Mouse (Mus musculus): ENCODE results near the gene Vgll4.

Vgll4 gene

DNA sequence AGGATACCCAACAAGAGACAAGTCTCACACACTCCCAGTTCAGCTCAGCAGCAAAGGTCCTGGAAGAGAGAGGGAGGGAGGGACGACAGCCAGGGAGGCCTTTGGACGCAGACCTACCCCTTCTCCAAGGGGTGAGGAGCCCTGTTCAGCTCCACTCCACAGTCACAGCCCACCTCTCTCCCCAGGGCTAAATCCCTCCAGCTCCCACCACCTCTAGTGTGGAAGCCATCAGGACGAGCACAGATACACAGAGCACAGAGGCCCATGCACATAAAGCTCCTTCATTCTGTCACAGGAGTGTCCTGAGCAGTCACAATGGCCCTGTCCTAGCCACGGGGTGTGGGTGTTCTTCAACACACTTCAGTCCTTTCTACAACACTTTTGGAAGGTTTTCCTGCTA, 93.8 kb downstream of the Vgll4 start:
- no peak for DNase-seq (ENCODE audit: extremely low spot score, low read depth, low spot score)

DNA sequence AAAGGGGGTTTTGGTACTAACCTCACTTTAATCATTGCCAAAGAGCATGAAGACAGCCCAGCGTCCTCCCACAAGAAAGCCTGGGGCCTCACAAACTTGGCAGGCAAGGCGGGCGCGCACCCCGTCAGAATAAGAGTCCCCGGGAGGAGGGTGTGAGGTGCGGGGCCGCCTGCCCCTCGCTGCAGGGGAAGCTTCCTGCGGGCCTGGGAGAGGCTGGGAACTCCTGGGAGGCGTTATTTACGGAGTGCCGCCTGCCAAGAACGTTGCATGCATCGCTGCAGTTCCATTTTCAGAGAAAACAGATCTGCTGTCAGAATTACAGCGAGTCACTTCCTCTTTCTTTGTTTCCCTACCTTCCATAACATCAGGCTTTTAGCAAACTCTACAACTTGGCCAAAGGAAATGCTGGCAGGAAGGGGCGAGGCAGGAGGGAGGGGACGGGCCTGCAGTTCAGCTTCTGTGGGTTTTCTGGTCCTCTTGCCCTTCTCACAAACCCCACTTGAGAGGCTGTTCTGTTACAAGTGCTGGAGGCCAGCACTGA, 94.7 kb downstream of the Vgll4 start:
- peak; percentile 54 for DNase-seq (ENCODE audit: extremely low spot score, low read depth, low spot score)

DNA sequence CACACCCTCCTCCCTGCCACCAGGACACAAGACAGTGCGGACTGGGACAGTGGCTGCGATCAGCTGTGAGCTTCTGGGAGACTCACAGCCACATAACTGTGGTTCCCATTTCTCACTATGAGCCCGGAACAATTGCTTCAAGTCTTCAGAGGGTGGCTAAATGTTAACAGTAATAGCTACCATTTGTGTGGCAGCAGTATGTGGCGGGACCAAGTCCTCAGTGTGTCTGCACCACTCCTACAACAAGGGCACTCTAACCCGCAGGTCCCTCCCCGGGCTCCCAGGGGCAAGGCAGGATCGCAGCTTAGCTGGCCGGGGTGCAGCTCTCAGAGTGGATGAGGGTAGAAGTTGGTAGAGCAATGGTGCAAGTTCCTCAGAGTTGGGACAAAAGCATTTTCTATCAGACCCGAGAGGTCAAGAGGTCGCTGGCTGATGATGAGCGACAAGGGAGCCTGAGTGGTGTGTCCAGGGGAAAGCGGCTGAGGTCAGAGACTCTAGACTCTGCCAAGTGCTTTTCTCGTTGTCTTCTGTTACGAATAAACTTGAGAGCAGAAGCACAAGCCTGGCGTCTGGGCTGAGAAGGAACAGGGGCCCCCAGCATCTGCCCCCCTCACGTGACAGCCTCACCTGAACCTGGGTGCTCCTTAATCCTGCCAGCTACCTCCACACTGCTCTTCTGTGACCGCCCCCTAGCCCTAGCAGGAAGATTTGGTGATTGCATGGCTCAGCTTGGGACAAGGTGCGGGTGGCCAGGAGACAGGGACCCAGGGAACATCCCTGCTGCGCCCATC, 95.5 kb downstream of the Vgll4 start:
- no peak for DNase-seq (ENCODE audit: extremely low spot score, low read depth, low spot score)

DNA sequence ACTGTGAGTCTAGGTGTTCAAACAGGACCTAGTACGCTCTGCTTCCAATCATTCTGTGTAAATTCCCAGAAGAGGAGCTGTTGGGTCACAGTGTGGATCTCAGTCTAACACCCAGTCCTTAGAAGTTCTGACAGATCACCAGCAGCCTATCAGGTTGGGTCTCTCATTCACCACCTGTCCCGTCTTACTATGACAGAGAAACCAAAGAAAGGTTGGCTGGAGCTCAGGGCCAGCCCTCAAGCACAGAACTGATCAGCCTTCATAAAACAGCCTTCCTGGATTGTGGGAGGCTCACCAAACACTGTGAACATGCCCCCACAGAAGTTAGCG, 96.0 kb downstream of the Vgll4 start:
- DNase-seq (ENCODE audit: extremely low spot score, low read depth, low spot score): no peak

DNA sequence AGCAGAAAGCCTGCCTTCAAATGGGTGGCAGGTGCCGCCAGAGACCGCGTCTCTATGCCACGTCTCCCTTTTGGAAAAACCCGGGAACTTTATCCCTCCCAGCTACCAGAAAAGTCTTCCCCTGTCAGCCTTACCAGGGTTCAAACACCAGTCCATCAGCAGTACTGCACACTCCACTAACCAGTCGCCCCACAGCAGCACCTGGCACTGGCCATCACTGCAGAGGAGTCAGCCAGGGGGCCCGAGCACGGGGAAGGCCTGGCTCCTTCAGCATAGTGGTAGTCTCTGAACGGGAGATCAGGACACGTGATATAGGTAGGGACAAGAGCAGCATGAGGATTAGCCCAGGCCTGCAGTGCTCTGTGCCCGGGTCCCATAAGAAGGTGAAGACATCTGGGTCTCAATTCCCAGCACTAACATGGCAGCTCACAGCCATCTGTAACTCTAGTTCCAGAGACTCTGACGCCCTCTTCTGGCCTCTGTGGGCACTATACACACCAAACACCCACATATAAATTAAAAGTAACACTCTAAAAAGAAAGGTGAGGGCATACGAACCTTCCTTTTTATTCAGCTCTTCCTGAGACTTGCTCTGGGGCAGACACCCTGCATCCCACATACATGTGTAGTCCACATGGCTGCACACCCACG, 98.7 kb downstream of the Vgll4 start:
- DNase-seq (ENCODE audit: extremely low spot score, low read depth, low spot score): no peak

DNA sequence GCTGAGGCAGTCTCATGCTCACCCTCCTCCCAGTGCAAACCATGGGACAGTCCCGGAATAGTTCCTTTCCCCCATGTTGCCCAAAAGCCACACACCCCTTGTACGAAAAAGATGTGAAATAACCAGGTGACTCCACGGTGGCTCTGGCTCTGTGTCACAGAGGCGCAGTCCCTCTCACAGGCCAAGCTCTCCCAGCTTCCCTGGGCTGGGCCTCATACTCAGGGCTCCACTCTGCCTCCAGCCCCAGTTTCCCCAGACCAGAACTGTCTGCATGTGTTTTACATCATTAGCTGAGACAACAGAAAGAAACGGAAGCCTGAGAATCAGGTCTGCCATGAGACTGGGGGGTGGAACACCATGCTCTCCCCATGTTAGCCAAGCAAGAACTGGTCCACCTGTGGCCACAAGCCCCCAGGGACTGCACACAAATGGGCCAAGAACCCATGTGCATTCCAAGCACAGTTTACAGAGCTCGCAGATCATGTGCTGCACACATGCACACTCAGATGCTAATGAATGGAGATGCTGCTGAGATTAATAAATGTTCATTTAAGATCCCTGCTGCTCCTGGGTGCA, 100.2 kb downstream of the Vgll4 start:
- DNase-seq (ENCODE audit: extremely low spot score, low read depth, low spot score): no peak

DNA sequence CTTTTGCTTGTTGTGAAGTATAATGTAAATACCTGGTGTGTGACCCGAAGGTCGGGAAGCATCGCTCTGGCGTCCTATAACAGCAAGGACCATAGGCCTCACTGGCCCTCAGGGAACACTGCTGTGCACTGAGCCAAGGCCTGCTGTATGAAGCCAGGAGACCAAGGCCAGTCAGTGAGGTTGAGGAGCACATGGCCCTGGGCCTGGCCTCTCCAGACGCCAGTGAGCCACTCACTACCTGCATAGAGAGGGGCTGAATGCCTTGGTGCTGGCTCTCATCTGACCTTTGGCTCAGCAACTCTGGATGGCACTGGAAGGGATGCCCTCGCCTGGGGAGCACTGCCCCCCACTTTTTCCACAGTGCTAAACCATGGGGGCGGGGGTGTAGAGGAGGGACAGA, 101.1 kb downstream of the Vgll4 start:
- no peak for DNase-seq (ENCODE audit: extremely low spot score, low read depth, low spot score)

DNA sequence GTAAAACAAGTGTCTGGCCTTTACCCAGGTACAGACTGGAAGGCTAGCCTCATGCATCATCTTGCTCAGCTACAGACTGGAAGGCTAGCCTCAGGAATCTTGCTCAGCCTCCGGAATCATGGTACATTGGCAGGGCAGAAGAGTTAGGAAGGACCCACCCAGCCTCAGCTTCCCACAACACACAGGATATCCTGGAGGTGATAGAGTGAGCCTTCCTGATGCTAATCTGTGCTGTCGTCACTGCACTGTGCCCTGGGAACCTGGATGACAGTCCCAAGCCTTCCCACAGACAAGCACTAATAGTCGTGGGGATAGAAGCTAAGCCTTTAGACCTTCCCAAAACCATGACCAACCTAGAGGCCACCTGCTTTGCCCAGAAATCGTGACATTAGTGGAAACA, 103.2 kb downstream of the Vgll4 start:
- DNase-seq (ENCODE audit: extremely low spot score, low read depth, low spot score): no peak

DNA sequence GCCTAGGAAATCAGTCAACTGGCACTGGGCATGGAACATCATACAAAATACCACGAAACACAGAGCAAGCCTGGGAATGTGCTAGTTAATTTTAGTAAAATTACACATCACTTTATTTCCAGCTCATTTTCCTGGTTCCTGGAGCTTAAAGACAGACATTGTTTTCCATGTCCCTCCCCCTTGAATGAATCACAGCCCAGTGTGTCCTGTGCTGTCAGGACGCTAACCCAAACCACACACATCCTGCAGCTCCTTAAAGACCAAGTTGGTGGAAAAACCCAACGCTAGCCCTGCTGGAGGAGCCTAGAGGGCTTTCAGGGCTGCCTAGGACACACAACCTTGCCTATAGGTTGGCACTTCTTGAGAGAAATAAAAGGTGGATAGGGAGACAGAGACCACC, 103.7 kb downstream of the Vgll4 start:
- DNase-seq (ENCODE audit: extremely low spot score, low read depth, low spot score): no peak

DNA sequence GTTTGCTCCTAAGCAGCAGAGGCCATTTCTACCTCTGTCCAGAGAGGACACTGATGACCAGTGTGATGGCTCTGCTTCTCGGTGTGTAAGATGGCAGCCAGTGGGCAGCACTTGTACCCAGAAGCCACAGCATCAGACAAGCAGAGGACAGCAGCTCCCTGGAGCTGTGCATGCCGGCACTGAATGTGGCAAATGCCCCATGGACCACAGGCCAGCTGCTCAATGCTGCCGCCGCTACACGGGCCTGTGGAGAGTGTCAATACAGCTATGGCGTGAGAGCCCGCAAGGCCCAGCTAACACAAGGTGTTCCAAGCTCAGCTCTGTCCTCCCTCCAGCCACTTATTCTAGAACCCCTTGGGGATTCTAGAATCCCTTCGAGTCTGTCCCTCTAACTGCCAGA, 105.4 kb downstream of the Vgll4 start:
- no peak for DNase-seq (ENCODE audit: extremely low spot score, low read depth, low spot score)

DNA sequence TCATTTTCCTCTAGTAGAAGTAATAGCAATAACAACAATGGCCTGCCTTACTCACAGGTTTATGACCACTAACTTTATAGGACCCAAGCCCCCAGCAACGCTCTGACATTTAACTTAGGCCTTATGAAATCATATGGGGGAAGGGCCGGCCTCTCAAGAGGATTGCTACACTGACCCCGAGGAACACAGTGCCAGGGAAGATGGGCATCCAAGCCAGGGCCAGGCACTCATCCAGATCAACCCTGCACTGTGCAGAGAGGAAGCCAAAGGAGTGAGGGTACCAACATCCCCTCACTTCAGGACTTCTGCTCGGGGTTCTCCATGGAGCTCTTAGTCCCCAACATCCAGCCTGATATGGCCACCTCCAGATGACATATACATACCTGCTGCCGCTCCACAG, 106.3 kb downstream of the Vgll4 start:
- DNase-seq (ENCODE audit: extremely low spot score, low read depth, low spot score): no peak

DNA sequence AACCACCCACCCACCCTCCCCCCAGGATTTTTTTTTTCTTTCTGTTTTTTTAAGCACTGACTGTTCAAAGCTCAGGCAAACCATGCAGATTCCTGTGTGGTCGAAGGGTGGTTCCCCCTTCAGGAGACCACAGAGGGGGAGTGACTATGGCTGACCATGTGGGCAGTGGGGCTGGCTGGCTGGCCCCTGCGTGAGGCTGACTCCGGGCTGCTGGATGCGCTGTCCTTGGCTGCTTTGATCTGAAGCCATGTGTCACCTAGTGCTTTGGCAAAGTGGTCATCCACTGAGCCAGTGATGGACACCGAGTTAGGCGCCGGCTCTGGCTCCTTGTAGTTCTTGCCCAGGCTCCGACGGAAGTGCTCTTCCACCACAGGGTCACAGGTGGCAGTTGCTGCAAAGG, 107.7 kb downstream of the Vgll4 start:
- no peak for DNase-seq (ENCODE audit: extremely low spot score, low read depth, low spot score)

DNA sequence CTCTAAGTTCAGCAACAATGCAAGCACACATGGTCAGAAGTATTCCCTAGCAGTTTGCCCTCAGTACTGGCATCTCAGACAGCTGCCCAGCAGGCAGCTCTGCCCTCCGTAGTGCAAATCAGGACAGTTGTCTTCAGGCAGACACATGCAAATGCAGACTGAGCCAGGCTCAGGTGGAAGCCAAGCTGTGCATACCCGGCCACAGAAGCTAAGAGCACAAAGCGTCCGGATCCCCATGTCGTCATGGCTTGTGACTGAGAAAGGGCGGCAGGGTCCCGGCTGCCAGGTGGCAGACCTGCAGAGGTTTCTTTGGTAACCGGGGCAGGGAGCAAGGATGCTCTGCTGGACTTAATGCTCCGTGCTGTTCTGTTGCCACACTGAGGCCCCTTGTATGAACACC, 108.2 kb downstream of the Vgll4 start:
- no peak for DNase-seq (ENCODE audit: extremely low spot score, low read depth, low spot score)

DNA sequence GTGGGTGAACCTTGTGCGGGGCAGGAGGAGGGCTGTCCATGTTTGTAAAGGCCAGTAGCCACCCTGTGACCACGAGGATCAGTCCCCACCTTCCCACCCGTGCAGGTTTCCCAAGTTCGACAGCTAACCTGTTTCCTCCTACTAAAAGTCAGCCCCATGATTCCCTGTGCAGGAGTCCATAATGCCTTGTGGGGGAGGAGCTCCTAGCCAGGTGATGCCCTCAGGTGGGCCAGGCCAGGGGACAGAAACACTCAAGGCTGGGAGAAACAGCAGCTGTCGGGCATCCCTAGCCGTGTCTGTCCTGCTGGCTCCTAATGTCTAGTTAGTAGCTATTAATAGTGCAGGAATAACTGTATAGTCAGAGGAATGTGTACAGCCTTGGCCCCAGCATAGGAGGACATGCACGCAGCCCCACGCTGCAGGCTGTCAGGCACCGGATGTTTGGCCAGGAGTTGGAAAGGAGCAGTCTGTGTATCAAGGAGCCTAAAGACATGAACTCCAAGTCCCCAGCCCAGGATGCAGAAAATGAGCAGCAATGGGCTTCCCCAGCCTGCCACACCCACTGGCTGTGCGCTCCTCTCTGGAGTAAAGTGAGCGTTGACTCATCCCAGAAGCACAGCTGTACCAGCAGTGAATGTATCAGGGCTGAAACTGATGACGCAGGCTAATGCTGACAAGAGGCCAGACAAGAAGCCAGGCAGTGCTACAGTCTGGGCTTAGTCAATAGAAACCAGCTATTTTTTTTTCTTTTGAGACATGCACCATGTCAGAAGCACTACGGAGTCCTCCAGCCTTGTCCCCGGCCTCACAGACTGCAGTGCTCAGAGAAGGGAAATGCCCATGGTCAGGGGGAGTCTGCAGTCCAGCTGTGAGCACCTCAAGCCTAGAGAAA, 108.9 kb downstream of the Vgll4 start:
- DNase-seq (ENCODE audit: extremely low spot score, low read depth, low spot score): no peak

DNA sequence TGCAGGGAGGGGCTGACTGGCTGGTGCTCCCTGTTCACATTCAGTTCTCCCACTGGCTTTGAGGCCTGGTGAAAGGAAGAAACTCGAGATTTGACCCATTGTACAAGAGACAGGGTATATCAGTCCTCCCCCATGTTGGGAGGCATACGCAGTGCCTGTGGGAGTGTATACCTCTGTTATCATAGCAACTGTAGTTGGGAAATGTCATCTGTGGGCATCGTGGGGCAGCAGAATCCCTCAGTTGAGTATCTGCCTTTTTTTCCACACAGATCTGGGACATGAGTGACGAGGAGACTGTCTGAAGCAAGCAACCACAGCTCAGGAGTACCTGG, 111.1 kb downstream of the Vgll4 start:
- no peak for DNase-seq (ENCODE audit: extremely low spot score, low read depth, low spot score)

DNA sequence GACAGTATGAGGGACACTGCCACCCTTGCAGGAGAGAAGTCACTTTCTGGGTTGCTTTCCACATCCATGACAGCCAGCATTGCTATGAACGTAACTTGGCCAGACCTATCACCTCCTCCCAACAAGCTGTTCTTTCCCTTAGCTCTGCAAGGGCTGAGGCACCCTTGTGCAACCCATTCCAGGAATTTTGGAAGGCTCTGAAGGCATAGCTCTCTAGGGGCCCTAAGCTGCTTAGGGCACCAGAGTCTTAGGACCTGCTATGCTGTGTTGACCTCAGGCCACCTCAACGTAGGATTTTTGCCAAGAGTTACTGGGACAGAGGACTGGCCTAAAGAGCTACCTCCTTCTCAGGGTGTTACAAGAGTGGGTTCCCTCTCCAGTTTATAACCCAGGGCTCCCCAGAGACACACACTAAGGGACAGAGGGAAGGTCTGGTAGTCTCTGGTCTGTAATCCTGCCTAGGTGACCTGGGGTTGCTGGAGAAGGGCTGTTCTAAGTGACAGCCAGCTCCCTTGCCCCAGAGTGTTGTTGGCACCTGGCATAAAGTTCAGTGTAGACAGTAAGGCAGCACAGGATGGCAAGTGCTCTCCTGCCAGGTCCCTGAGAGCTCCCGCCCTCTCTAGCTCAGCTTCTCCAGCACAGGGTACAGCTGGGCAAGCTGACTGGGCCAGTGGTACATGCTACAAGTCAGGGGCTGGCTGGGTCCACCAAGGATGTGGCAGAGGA, 111.6 kb downstream of the Vgll4 start:
- no peak for DNase-seq (ENCODE audit: extremely low spot score, low read depth, low spot score)

DNA sequence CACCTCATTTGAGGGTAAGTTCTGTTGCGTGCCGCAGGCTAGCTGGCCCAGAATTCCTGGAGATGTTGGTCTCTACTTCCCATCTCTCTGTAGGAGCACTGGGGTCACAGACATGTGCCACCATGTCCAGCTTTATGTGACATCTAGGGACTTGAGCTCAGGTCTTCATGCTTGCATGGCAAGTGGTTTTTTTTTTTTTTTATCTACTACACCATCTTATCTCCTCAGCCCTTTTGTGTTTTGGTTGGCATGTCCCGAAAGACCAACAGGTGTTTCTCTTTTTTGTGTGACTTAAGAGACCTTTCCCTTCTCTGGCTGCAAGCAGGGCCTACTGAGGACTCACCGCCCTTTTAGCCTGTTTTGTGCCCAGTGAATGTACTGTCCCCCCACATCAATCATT, 113.3 kb downstream of the Vgll4 start:
- no peak for DNase-seq (ENCODE audit: extremely low spot score, low read depth, low spot score)

DNA sequence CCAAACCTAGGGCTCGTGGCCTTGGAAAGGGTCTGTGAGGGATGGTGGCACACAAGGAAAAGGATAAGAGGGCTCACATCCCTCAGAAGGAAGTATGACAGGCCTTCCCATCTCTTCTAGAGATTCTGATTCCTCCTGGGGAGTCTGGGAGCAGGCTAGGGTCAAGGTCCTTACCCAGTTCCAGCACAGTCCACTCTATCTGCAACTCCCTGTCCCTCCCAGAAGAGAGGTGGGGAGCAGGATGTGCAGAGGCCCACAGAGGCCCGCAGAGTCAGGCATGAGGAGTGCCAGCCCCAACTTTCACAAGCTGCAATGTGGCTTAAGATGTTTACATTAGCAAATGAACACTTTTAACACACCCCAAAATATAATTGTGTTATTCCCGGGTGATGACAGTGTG, 114.2 kb downstream of the Vgll4 start:
- no peak for DNase-seq (ENCODE audit: extremely low spot score, low read depth, low spot score)

DNA sequence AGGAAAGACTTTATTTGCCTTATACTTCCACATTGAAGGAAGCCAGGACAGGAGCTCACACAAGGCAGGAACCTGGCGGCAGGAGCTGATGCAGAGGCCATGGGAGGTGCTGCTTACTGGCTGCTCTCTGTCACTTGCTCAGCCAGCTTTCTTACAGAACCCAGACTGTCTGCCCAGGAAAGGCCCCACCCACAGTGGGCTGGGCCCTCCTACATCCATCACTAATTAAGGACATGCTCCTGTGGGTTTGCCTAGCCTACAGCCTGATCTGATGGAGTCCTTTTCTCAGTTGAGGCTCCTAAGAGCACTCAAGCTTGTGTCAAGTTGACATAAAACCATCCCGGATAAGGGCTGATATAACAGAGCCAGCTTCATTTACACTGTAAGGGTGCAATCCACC, 115.4 kb downstream of the Vgll4 start:
- no peak for DNase-seq (ENCODE audit: extremely low spot score, low read depth, low spot score)

DNA sequence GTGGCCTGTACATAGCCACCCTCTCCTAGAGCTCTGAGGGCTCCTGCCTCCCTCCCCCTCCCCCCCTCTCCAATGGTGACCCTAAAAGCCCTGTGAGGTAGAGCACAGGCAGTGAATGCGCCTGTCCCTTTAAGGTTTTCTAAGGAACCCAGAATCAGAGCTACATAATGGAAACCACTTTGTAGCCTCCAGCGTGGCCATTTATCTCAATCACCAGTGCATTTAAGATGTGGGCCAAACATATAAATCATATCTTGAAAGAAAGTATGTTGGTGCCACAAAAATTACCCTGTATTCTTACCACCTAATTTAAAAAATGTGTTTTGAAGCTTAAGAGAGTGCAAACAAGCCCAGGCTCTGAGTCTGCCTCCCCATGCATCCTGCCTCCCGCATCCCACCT, 117.1 kb downstream of the Vgll4 start:
- no peak for DNase-seq (ENCODE audit: extremely low spot score, low read depth, low spot score)

DNA sequence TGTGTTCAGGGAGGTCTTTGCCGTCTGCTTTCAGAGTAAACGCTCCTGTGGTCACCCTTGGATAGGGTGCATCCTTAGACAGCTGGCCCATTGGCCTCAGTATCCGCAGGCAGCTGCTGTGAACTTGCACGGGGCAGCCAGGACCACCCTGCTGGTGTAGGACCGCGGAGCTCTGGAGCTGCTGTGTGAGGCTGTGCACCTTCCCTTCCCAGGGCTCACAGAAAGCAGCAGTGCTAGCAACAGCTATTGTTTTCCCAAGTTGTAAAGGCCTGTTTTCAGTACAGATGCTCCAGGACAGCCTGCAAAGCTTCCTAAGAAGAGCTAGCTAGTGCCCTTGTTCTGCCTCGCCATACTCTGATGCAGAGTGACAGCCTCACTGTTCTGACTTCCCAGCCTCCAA, 118.1 kb downstream of the Vgll4 start:
- DNase-seq (ENCODE audit: extremely low spot score, low read depth, low spot score): no peak
